Mouse (Mus musculus) cerebellum, adult 2 months (tissue): ENCODE data around the gene Abhd11. TPM values are rescaled to one million over a fixed set of nuclear protein-coding genes. Genes with fewer than 3 reads are reported as not detected.

Experiments used
- DNase-seq, 2 experiments: peaks; one replicate each; pipeline ENCODE4 v3.0.0; 2021
- H3K27ac ChIP-seq: fragments of 200-500 bp; 2 replicates; pipeline ENCODE4 v1.5.1; 2012; ENCODE audit warnings: low read length, control low read depth, inconsistent platforms; ENCODE audit not compliant: insufficient read depth
- H3K27me3 ChIP-seq: fragments of 200-500 bp; 2 replicates; pipeline ENCODE4 v1.6.1; 2012; ENCODE audit warnings: inconsistent platforms, mild to moderate bottlenecking, low read length, moderate library complexity; ENCODE audit not compliant: control insufficient read depth, insufficient read depth
- H3K4me1 ChIP-seq: fragments of 200-500 bp; 2 replicates; pipeline ENCODE4 v1.6.1; 2011; ENCODE audit warnings: low read length; ENCODE audit not compliant: control insufficient read depth, insufficient read depth
- H3K4me3 ChIP-seq: fragments of 200-500 bp; replicated peaks from 2 replicates; pipeline ENCODE3; 2011; ENCODE audit warnings: mild to moderate bottlenecking, low read depth, low read length, control low read depth; ENCODE audit not compliant: insufficient read depth
- CTCF ChIP-seq: fragments of 200-500 bp; IDR thresholded peaks from 2 replicates; pipeline ENCODE4 v1.5.1; 2011; ENCODE audit warnings: low read depth, mild to moderate bottlenecking, control low read depth, low read length, moderate library complexity, borderline replicate concordance; ENCODE audit not compliant: insufficient read depth
- POLR2A ChIP-seq: fragments of 200-500 bp; IDR thresholded peaks from 2 replicates; pipeline ENCODE4 v1.6.1; 2011; ENCODE audit warnings: low read length, control low read depth, borderline replicate concordance; ENCODE audit not compliant: insufficient read depth
- WGBS: fragments of 180-500 bp; shearing (Covaris S2); methylation state at CpG from one replicate; pipeline ENCODE4 v1.1.7; 2018; 5-methylcytosine and 5-hydroxymethylcytosine counted together
- polyA plus RNA-seq: library from polyadenylated mRNA; depleted of rRNA; stranded (reverse); fragments of >200 nt; gene quantifications from 2 replicates; pipeline ENCODE4 v1.2.3, GENCODE M21; 2012

Gene Abhd11
- polyA plus RNA-seq, 1 experiment = 65.1 TPM

GRCm38 (mm10) chr5:135021814-135022213, 12.9 kb downstream of the Abhd11 start:
- Histone ChIP-seq H3K4me3 (no peak overlapping the region), H3K4me1 (peaks cover 10% of the 10 kb centered on the region), H3K27ac (no peak overlapping the region), H3K27me3 (no peaks in the 10 kb centered on the region)
- peak; percentile 93 to 95 for DNase-seq
- WGBS = 3% methylated on average over 6 of the region's 6 CpGs
- TF ChIP-seq CTCF = no peak
- no peak for TF ChIP-seq POLR2A

- no peak for TF ChIP-seq POLR2A
- no peak for TF ChIP-seq CTCF
- Histone ChIP-seq H3K4me1 (peaks cover 11% of the 10 kb centered on the region), H3K27ac (no peak within 1 kb of the TSS), H3K4me3 (peak within 1 kb of the TSS; percentile 62), H3K27me3 (no peaks in the 10 kb centered on the region)
- 2% methylated on average over 61 of the region's 61 CpGs for WGBS
- DNase-seq = peak; percentile 61 to 62
Measured at GRCm38 (mm10) chr5:135023344-135024173, 14.6 kb downstream of the Abhd11 start, which contains the start of gene Stx1a. Stx1a (plus strand) TSS chr5:135023482.

- 87% methylated on average over 11 of the region's 11 CpGs for WGBS
- H3K4me3 ChIP-seq = no peak overlapping the region
- H3K27ac ChIP-seq = no peak overlapping the region
- no peak for DNase-seq
- no peaks in the 10 kb centered on the region for H3K27me3 ChIP-seq
- TF ChIP-seq CTCF = no peak
- TF ChIP-seq POLR2A = no peak
- peaks cover 18% of the 10 kb centered on the region for H3K4me1 ChIP-seq
Measured at GRCm38 (mm10) chr5:135024665-135025224, 15.8 kb downstream of the Abhd11 start.

- Histone ChIP-seq H3K27ac (no peak overlapping the region), H3K4me1 (peaks cover 18% of the 10 kb centered on the region), H3K4me3 (no peak overlapping the region), H3K27me3 (no peaks in the 10 kb centered on the region)
- DNase-seq = no peak
- TF ChIP-seq POLR2A = no peak
- no peak for TF ChIP-seq CTCF
- 60% methylated on average over 7 of the region's 7 CpGs for WGBS
Measured at GRCm38 (mm10) chr5:135025899-135026298, 16.9 kb downstream of the Abhd11 start.

- H3K4me1 ChIP-seq = peaks cover 9% of the 10 kb centered on the region; the same call in 1 of the 2 replicates
- peak; percentile 77 to 82 for DNase-seq
- H3K4me3 ChIP-seq = no peak overlapping the region
- TF ChIP-seq POLR2A (no peak), CTCF (no peak)
- 37% methylated on average over 18 of the region's 18 CpGs for WGBS
- no peak overlapping the region for H3K27ac ChIP-seq
- H3K27me3 ChIP-seq = no peaks in the 10 kb centered on the region
Measured at GRCm38 (mm10) chr5:135029007-135029854, 20.3 kb downstream of the Abhd11 start.

- TF ChIP-seq CTCF = no peak
- TF ChIP-seq POLR2A = no peak
Measured at GRCm38 (mm10) chr5:135032581-135032980, 23.6 kb downstream of the Abhd11 start.

GRCm38 (mm10) chr5:135034593-135034992, 25.6 kb downstream of the Abhd11 start:
- H3K4me1 ChIP-seq = no peaks in the 10 kb centered on the region

More at GRCm38 (mm10) chr5:135032581-135032980, 23.6 kb downstream of the Abhd11 start:
- Histone ChIP-seq H3K27me3 (no peaks in the 10 kb centered on the region), H3K27ac (no peak overlapping the region), H3K4me1 (peaks cover 9% of the 10 kb centered on the region; the same call in 1 of the 2 replicates), H3K4me3 (no peak overlapping the region)
- no peak for DNase-seq
- WGBS = 94% methylated on average over 5 of the region's 5 CpGs

More at GRCm38 (mm10) chr5:135034593-135034992, 25.6 kb downstream of the Abhd11 start:
- no peaks in the 10 kb centered on the region for H3K27me3 ChIP-seq
- TF ChIP-seq POLR2A (no peak), CTCF (no peak)
- DNase-seq = no peak
- no peak overlapping the region for H3K27ac ChIP-seq
- 99% methylated on average over 2 of the region's 2 CpGs for WGBS
- no peak overlapping the region for H3K4me3 ChIP-seq
